Mouse (Mus musculus) stomach, postnatal 0 days (tissue): ENCODE results near the gene Prkd2.

Experiments used
- CTCF ChIP-seq: IDR thresholded peaks from 2 replicates; pipeline ENCODE4 v1.5.1; 2016; ENCODE audit warnings: antibody characterized with exemption, low read depth, mild to moderate bottlenecking, moderate library complexity
- EP300 ChIP-seq: optimal IDR thresholded peaks from 2 replicates; pipeline ENCODE3; 2016; ENCODE audit warnings: antibody characterized with exemption

DNA sequence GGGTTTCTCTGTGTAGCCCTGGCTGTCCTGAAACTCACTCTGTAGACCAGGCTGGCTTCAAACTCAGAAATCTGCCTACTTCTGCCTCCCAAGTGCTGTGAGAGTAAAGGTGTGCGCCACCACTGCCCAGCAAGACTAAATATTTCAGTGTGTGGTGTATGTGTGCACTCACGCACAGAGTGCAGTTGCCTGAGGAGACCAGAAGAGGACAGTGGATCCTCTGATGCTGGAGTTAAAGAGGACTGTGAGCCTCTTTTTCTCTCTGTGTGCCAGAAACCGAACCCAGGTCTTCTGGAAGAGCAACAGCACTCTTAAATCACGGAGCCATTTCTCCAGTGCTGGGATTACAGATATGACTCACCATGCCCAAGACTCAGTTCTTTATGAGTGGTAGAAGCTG lies 30.7 kb downstream of the Prkd2 start:
- peak; percentile 40 for TF ChIP-seq CTCF
- TF ChIP-seq EP300, result no peak
